Mouse (Mus musculus): ENCODE data around the gene Gm10322. TPM values are rescaled to one million over a fixed set of nuclear protein-coding genes. Genes with fewer than 3 reads are reported as not detected.

Gm10322 gene
- total and polyA plus RNA-seq, 3 experiments = not detected

GRCm38 (mm10) chr10:59644710-59645109, 28.8 kb downstream of the Gm10322 start:
- H3K36me3 ChIP-seq (ENCODE audit: control insufficient read depth, insufficient read depth, low read length) = no peaks in the 10 kb centered on the region
- no peak overlapping the region for H3K27ac ChIP-seq
- intact Hi-C loops (cut with DNase I) = no loop called here
- no peaks in the 10 kb centered on the region for H3K27me3 ChIP-seq (ENCODE audit: control insufficient read depth, insufficient read depth, low read length)
- no peaks in the 10 kb centered on the region; the same call in 1 of the 2 replicates for H3K4me1 ChIP-seq (ENCODE audit: control insufficient read depth, insufficient read depth, low read length)
- no peak overlapping the region for H3K4me3 ChIP-seq
- no peak overlapping the region for H3K9ac ChIP-seq (ENCODE audit: low read depth, low read length)
- 65% methylated on average over 2 of the region's 2 CpGs for WGBS
- DNase-seq = no peak
- no peaks in the 10 kb centered on the region for H3K79me2 ChIP-seq (replicated peaks; ENCODE audit: control insufficient read depth, insufficient read depth, low read length)
- TF ChIP-seq CTCF (IDR thresholded peaks at IDR 0.05) (no peak), EP300 (IDR thresholded peaks at IDR 0.05; ENCODE audit: insufficient read depth, low read depth, low read length) (no peak), POLR2A (IDR thresholded peaks at IDR 0.05; ENCODE audit: insufficient read depth, low read depth, low read length) (no peak)

DNA sequence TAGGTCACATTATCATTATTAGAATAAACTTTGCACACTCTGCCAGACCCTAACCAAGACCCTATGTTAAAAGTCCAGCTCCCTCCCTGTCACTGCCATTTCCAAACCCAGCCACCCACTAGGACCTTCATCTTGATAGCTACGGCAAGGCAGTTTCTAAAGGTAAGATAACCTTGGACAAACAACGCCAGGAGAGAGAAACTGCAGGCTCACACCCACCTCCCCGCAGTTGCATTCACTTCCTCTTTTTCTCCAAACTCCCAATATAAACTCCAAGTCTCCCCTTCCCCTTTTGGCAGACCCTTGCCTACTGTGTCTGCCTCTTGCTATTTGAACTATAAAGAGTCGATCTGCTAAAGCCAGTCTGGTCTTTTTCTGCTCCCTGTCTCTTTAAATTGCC, 29.3 kb downstream of the Gm10322 start:
- no peak for DNase-seq
- Histone ChIP-seq H3K27me3 (ENCODE audit: control insufficient read depth, insufficient read depth, low read length) (no peaks in the 10 kb centered on the region), H3K79me2 (replicated peaks; ENCODE audit: control insufficient read depth, insufficient read depth, low read length) (no peaks in the 10 kb centered on the region), H3K4me1 (ENCODE audit: control insufficient read depth, insufficient read depth, low read length) (no peaks in the 10 kb centered on the region; the same call in 1 of the 2 replicates), H3K9ac (ENCODE audit: low read depth, low read length) (no peak overlapping the region), H3K36me3 (ENCODE audit: control insufficient read depth, insufficient read depth, low read length) (no peaks in the 10 kb centered on the region), H3K27ac (no peak overlapping the region), H3K4me3 (no peak overlapping the region)
- 47% methylated on average over 4 of the region's 4 CpGs for WGBS
- intact Hi-C loops (cut with DNase I) = no loop called here
- TF ChIP-seq CTCF (IDR thresholded peaks at IDR 0.05) = no peak
- TF ChIP-seq POLR2A (IDR thresholded peaks at IDR 0.05; ENCODE audit: insufficient read depth, low read depth, low read length) = no peak

DNA sequence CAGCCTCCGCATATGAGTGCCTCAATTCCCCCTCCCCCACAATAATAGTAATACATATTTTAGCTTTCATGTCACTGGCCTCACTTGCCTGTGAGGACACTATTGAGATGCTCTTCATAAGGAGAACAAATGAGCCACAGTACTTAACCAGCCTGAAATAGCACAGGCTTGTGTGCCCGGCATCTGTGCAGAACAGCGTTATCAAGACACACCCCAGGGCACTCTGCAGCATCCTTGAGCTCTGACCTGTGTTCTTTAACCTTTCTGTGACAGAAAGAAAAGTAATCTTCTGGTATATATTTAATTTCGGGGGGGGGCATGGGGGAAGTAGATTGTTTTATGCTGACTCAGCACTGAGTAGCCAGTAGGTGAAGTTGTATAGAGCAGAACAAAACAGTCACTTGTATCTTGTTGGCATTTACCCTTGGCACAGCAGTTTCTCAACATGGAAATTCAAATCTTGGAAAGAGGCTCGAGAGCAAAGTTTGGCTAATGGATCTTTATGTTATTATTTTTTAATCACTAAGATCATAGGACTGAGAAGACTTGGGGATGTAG, 31.0 kb downstream of the Gm10322 start:
- no peaks in the 10 kb centered on the region for H3K27me3 ChIP-seq (ENCODE audit: control insufficient read depth, insufficient read depth, low read length)
- TF ChIP-seq EP300 (IDR thresholded peaks at IDR 0.05; ENCODE audit: insufficient read depth, low read depth, low read length) = no peak
- no peak for TF ChIP-seq CTCF (IDR thresholded peaks at IDR 0.05)
- TF ChIP-seq POLR2A (IDR thresholded peaks at IDR 0.05; ENCODE audit: insufficient read depth, low read depth, low read length) = no peak
- no peak overlapping the region for H3K27ac ChIP-seq
- intact Hi-C loops (cut with DNase I) = no loop called here
- H3K9ac ChIP-seq (ENCODE audit: low read depth, low read length) = no peak overlapping the region
- H3K36me3 ChIP-seq (ENCODE audit: control insufficient read depth, insufficient read depth, low read length) = no peaks in the 10 kb centered on the region
- WGBS = 71% methylated on average over 5 of the region's 5 CpGs
- no peak overlapping the region for H3K4me3 ChIP-seq
- H3K79me2 ChIP-seq (replicated peaks; ENCODE audit: control insufficient read depth, insufficient read depth, low read length) = no peaks in the 10 kb centered on the region
- DNase-seq = no peak
- no peaks in the 10 kb centered on the region; the same call in 1 of the 2 replicates for H3K4me1 ChIP-seq (ENCODE audit: control insufficient read depth, insufficient read depth, low read length)

- no peak for DNase-seq
- WGBS = 84% methylated on average over 13 of the region's 13 CpGs
- Histone ChIP-seq H3K36me3 (ENCODE audit: control insufficient read depth, insufficient read depth, low read length) (no peaks in the 10 kb centered on the region), H3K9ac (ENCODE audit: low read depth, low read length) (no peak overlapping the region), H3K27me3 (ENCODE audit: control insufficient read depth, insufficient read depth, low read length) (no peaks in the 10 kb centered on the region), H3K79me2 (replicated peaks; ENCODE audit: control insufficient read depth, insufficient read depth, low read length) (no peaks in the 10 kb centered on the region), H3K4me1 (ENCODE audit: control insufficient read depth, insufficient read depth, low read length) (no peaks in the 10 kb centered on the region), H3K4me3 (no peak overlapping the region), H3K27ac (no peak overlapping the region)
- intact Hi-C loops (cut with DNase I) = no loop called here
- TF ChIP-seq CTCF (IDR thresholded peaks at IDR 0.05) = no peak
- TF ChIP-seq POLR2A (IDR thresholded peaks at IDR 0.05; ENCODE audit: insufficient read depth, low read depth, low read length) = no peak
- TF ChIP-seq EP300 (IDR thresholded peaks at IDR 0.05; ENCODE audit: insufficient read depth, low read depth, low read length) = no peak
These were observed 40.9 kb downstream of the Gm10322 start for GRCm38 (mm10) chr10:59656799-59657198.

- WGBS = 72% methylated on average over 2 of the region's 2 CpGs
- peaks cover 1% of the 10 kb centered on the region; the same call in 1 of the 2 replicates for H3K4me1 ChIP-seq (ENCODE audit: control insufficient read depth, insufficient read depth, low read length)
- no peaks in the 10 kb centered on the region for H3K36me3 ChIP-seq (ENCODE audit: control insufficient read depth, insufficient read depth, low read length)
- H3K79me2 ChIP-seq (replicated peaks; ENCODE audit: control insufficient read depth, insufficient read depth, low read length) = no peaks in the 10 kb centered on the region
- no peak overlapping the region for H3K9ac ChIP-seq (ENCODE audit: low read depth, low read length)
- no peak overlapping the region for H3K4me3 ChIP-seq
- DNase-seq = no peak
- H3K27ac ChIP-seq = no peak overlapping the region
- H3K27me3 ChIP-seq (ENCODE audit: control insufficient read depth, insufficient read depth, low read length) = no peaks in the 10 kb centered on the region
- no peak for TF ChIP-seq CTCF (IDR thresholded peaks at IDR 0.05)
- no peak for TF ChIP-seq EP300 (IDR thresholded peaks at IDR 0.05; ENCODE audit: insufficient read depth, low read depth, low read length)
- no peak for TF ChIP-seq POLR2A (IDR thresholded peaks at IDR 0.05; ENCODE audit: insufficient read depth, low read depth, low read length)
- intact Hi-C loops (cut with DNase I) = no loop called here
These were observed 48.9 kb downstream of the Gm10322 start for GRCm38 (mm10) chr10:59664765-59665164.

DNA sequence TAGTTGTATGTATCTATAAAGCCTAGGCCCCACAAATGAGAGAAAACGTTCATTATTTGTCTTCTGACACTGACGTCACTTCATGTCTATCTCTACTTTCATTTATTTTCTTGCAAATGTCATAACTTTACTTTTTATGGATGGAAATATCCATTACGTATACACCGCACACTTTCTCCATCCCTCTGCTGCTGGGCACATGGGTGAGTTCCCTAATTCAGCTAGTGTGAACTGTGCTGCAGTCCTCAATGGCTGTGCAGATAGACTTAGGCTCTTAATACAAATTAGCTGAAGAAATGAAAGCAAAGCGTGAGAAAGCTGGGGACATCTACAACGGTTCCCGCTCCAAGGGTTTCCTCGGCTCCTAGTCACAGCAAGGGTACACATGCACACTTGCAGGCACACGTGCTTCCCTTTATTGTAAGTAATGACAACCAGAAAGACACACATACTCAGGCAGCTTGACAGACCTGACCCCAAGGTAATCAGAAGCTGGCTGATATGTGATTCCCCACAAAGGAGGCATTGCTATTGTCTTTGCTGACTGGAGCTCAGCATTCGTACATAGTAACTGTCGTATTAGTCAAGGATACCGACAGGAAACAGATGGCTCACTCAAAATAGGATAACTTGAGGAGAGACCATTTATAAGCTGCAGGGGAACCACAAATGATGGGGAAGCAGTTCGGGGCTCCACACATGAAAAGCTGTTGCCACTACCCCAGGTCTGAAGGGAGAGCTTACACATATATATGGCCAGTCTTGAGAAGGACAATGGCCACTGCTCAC, 49.8 kb downstream of the Gm10322 start:
- Histone ChIP-seq H3K4me1 (ENCODE audit: control insufficient read depth, insufficient read depth, low read length) (peaks cover 1% of the 10 kb centered on the region; the same call in 1 of the 2 replicates), H3K27ac (no peak overlapping the region), H3K9ac (ENCODE audit: low read depth, low read length) (no peak overlapping the region), H3K79me2 (replicated peaks; ENCODE audit: control insufficient read depth, insufficient read depth, low read length) (no peaks in the 10 kb centered on the region), H3K27me3 (ENCODE audit: control insufficient read depth, insufficient read depth, low read length) (no peaks in the 10 kb centered on the region), H3K36me3 (ENCODE audit: control insufficient read depth, insufficient read depth, low read length) (no peaks in the 10 kb centered on the region), H3K4me3 (no peak overlapping the region)
- WGBS = 61% methylated on average over 13 of the region's 13 CpGs
- DNase-seq = no peak
- TF ChIP-seq POLR2A (IDR thresholded peaks at IDR 0.05; ENCODE audit: insufficient read depth, low read depth, low read length) = no peak
- TF ChIP-seq CTCF (IDR thresholded peaks at IDR 0.05) = no peak
- TF ChIP-seq EP300 (IDR thresholded peaks at IDR 0.05; ENCODE audit: insufficient read depth, low read depth, low read length) = no peak
- intact Hi-C loops (cut with DNase I) = no loop called here

Other genes starting within 250 kb of the Gm10322 start
- 100 to 1,000 TPM; 123 to 156 TPM for gene Gm10273, start 220.4 kb upstream of the Gm10322 start, total RNA-seq (2021)
- gene Gm10273, start 220.4 kb upstream of the Gm10322 start, polyA plus RNA-seq (2012; rRNA removed) = 19.1 and 64.0 TPM in 2 replicates
- gene Pla2g12b, start 212.4 kb upstream of the Gm10322 start, total RNA-seq (2021) = not detected
- gene Pla2g12b, start 212.4 kb upstream of the Gm10322 start, polyA plus RNA-seq (2012; rRNA removed) = 0.10 TPM in 1 of 2 replicates, not detected in the other
- not detected for gene Oit3, start 174.3 kb upstream of the Gm10322 start, total RNA-seq (2021)
- 0.55 and 0.59 TPM in 2 replicates for gene Oit3, start 174.3 kb upstream of the Gm10322 start, polyA plus RNA-seq (2012; rRNA removed)
- gene Mcu, start 629 bp downstream of the Gm10322 start, total RNA-seq (2021) = 10 to 100 TPM; 20.0 to 21.6 TPM
- 10.4 and 17.9 TPM in 2 replicates for gene Mcu, start 629 bp downstream of the Gm10322 start, polyA plus RNA-seq (2012; rRNA removed)
- gene Micu1, start 86.4 kb downstream of the Gm10322 start, total RNA-seq (2021) = 10 to 100 TPM; 17.6 to 19.7 TPM
- 14.1 and 24.1 TPM in 2 replicates for gene Micu1, start 86.4 kb downstream of the Gm10322 start, polyA plus RNA-seq (2012; rRNA removed)